Mouse (Mus musculus): ENCODE data around the gene Laptm5.

DNA sequence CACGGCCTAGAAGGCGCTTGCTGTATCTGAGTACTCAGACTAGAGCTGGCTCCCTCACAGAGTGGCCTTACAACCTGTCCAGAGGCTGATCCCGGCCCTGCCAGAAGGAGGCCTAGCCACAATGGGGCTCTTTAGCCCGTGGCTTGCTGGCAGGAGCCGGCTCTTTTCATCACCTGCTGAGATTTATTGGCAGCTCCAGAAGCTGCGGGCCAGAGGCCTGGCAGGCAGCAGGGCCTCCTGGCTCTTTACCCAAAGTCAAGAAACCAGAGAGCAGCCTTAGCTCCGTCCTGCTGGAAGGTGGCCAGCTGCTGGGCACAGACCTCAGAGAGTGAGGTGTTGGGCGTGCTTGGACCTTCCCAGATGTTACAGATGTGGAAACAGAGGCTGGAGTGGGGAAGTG lies 6.6 kb upstream of the Laptm5 start:
- TF ChIP-seq ZNF384 (IDR thresholded peaks at IDR 0.05; ENCODE audit: low read depth, low read length), result no peak
- no peak for TF ChIP-seq HCFC1 (IDR thresholded peaks at IDR 0.05; ENCODE audit: borderline replicate concordance, insufficient read depth, low read length)
